Mouse (Mus musculus): ENCODE results near the gene Rbms3. TPM values are rescaled to one million over a fixed set of nuclear protein-coding genes. Genes with fewer than 3 reads are reported as not detected.

The Rbms3 gene
- polyA plus RNA-seq, 1 experiment, result 1.6 TPM

DNA sequence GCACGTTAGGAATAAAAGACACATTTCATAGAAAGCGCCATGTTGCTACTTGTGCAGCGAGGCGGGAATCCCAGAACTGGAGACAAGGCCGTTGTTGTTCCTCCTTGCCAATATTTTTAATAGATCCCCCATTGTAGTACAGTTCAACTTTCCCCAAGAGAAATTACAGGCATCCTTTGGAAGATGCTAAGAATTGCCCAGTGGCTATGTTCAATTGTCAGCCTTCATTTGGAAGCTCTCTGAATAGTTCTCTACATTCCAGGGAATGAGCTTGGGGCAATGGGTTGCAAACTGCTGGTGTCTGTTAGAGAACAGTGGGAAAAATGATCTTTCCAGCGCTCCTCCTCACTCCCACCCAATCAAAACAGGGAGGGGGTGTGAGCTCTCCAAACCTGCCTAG, 541.4 kb downstream of the Rbms3 start:
- TF ChIP-seq POLR2A (IDR thresholded peaks at IDR 0.05; ENCODE audit: borderline replicate concordance, control insufficient read depth, low read depth, low read length), result no peak
- H3K27ac ChIP-seq (ENCODE audit: control insufficient read depth, insufficient read depth, low read depth, low read length, poor library complexity), result no peak overlapping the region
- 88% methylated on average over 6 of the region's 6 CpGs for WGBS
- H3K4me1 ChIP-seq (ENCODE audit: control insufficient read depth, insufficient read depth, low read length), result no peaks in the 10 kb centered on the region
- no peak overlapping the region for H3K4me3 ChIP-seq (replicated peaks; ENCODE audit: control insufficient read depth, low read depth, low read length)

DNA sequence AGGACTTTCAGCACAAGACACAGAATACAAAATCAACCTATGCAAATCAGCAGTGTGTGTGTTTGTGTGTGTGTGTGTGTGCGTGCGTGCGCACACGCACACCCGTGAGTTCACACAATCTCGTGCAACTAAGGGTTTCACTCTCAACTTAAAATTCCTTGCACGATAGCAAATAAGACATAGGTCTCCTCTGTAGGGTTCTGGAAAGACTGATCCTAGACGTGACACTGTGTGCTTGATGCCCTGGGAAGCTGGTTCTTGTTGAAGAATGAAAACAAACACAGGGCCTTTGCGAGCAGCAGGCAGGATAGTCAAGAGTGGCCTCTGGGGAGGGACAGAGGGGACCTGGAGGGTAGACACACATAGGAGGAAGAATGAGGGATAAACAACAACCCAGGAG, 544.0 kb downstream of the Rbms3 start:
- TF ChIP-seq CTCF (IDR thresholded peaks at IDR 0.05; ENCODE audit: control insufficient read depth, insufficient read depth, low read length), result no peak
- Histone ChIP-seq H3K27ac (ENCODE audit: control insufficient read depth, insufficient read depth, low read depth, low read length, poor library complexity) (no peak overlapping the region), H3K4me3 (replicated peaks; ENCODE audit: control insufficient read depth, low read depth, low read length) (no peak overlapping the region), H3K4me1 (ENCODE audit: control insufficient read depth, insufficient read depth, low read length) (no peaks in the 10 kb centered on the region)
- 86% methylated on average over 9 of the region's 9 CpGs for WGBS

DNA sequence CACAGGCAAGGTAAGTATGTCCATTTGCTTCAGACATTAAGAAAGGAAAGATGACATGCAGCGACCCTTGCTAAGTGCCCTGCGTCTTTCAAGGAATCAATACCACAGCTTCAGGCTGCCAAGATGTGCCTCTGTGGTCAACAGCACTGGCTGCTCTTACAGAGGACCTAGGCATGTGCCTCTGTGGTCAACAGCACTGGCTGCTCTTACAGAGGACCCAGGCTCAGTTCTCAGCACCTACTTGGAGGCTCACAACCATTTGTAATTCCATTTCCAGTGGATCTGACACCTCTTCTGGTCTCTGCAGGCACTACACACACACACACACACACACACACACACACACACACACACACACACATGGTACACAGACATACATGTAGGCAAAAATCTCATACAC, 545.2 kb downstream of the Rbms3 start:
- H3K4me1 ChIP-seq (ENCODE audit: control insufficient read depth, insufficient read depth, low read length), result no peaks in the 10 kb centered on the region
- WGBS, result 91% methylated on average over 2 of the region's 2 CpGs
- no peak overlapping the region for H3K4me3 ChIP-seq (replicated peaks; ENCODE audit: control insufficient read depth, low read depth, low read length)
- TF ChIP-seq POLR2A (IDR thresholded peaks at IDR 0.05; ENCODE audit: borderline replicate concordance, control insufficient read depth, low read depth, low read length) (no peak), CTCF (IDR thresholded peaks at IDR 0.05; ENCODE audit: control insufficient read depth, insufficient read depth, low read length) (no peak)
- H3K27ac ChIP-seq (ENCODE audit: control insufficient read depth, insufficient read depth, low read depth, low read length, poor library complexity), result no peak overlapping the region

DNA sequence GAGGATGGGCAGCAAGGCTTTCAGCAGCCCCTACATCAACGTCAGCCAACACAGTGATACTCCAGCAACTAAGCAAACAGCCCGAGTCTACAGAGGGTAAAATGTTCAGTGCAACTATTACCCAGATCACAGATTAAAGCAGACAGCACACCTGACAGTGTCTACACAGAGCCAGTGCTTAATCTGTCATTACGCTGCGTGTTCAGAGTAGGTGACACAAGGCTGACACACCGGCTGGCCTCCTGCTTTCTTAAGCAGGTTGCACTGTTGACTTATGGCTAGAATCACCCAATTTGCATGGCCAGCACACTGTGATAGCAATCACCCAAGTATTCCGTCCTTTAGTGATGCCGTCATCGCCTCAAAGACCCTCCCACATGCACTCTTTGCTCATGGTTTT, 550.2 kb downstream of the Rbms3 start:
- WGBS, result 87% methylated on average over 8 of the region's 8 CpGs
- Histone ChIP-seq H3K27ac (ENCODE audit: control insufficient read depth, insufficient read depth, low read depth, low read length, poor library complexity) (no peak overlapping the region), H3K4me3 (replicated peaks; ENCODE audit: control insufficient read depth, low read depth, low read length) (no peak overlapping the region), H3K4me1 (ENCODE audit: control insufficient read depth, insufficient read depth, low read length) (no peaks in the 10 kb centered on the region)
- TF ChIP-seq POLR2A (IDR thresholded peaks at IDR 0.05; ENCODE audit: borderline replicate concordance, control insufficient read depth, low read depth, low read length) (no peak), CTCF (IDR thresholded peaks at IDR 0.05; ENCODE audit: control insufficient read depth, insufficient read depth, low read length) (no peak)

DNA sequence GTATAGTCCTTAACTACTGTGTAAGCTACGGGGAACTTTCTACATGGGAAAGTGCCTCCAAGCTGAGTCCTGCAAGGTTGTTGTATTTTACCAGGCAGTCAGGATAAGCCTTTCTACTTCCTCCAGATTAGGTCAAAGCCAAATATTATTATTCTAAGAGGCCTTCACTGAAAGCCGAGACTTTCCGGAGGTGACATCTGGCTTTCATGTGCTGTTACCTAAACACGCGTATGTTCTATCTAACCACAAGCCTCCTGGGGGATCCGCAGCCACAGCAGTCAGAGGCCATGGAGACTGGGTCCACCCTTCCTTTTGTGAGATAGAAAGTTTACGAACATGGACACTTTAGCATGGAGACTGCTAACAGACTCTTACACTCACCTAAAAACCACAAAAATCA, 552.2 kb downstream of the Rbms3 start:
- Histone ChIP-seq H3K27ac (ENCODE audit: control insufficient read depth, insufficient read depth, low read depth, low read length, poor library complexity) (no peak overlapping the region), H3K4me1 (ENCODE audit: control insufficient read depth, insufficient read depth, low read length) (no peaks in the 10 kb centered on the region), H3K4me3 (replicated peaks; ENCODE audit: control insufficient read depth, low read depth, low read length) (no peak overlapping the region)
- WGBS, result 51% methylated on average over 7 of the region's 7 CpGs
- TF ChIP-seq POLR2A (IDR thresholded peaks at IDR 0.05; ENCODE audit: borderline replicate concordance, control insufficient read depth, low read depth, low read length) (no peak), CTCF (IDR thresholded peaks at IDR 0.05; ENCODE audit: control insufficient read depth, insufficient read depth, low read length) (no peak)

DNA sequence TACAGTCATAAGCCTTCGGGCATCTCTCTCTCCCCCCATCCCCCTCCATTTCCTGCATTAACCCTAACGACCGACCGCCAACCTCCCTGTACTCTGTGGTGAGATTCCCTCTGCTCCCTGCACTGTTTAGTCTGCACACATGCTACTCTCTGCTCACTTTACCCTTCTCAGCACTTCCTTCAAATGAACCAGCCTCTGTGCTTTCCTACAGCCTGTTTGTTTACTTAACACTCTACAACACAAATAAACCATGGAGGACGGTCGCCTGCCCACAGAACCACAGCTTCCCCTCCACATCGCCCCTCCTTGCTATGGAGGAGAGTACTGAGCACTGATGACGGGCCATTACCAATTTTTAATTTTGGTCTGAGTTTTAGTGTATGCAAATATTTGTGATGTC, 552.9 kb downstream of the Rbms3 start:
- WGBS, result 11% methylated on average over 8 of the region's 8 CpGs
- H3K4me1 ChIP-seq (ENCODE audit: control insufficient read depth, insufficient read depth, low read length), result no peaks in the 10 kb centered on the region
- no peak overlapping the region for H3K4me3 ChIP-seq (replicated peaks; ENCODE audit: control insufficient read depth, low read depth, low read length)
- no peak overlapping the region for H3K27ac ChIP-seq (ENCODE audit: control insufficient read depth, insufficient read depth, low read depth, low read length, poor library complexity)
- TF ChIP-seq POLR2A (IDR thresholded peaks at IDR 0.05; ENCODE audit: borderline replicate concordance, control insufficient read depth, low read depth, low read length), result no peak
- no peak for TF ChIP-seq CTCF (IDR thresholded peaks at IDR 0.05; ENCODE audit: control insufficient read depth, insufficient read depth, low read length)

DNA sequence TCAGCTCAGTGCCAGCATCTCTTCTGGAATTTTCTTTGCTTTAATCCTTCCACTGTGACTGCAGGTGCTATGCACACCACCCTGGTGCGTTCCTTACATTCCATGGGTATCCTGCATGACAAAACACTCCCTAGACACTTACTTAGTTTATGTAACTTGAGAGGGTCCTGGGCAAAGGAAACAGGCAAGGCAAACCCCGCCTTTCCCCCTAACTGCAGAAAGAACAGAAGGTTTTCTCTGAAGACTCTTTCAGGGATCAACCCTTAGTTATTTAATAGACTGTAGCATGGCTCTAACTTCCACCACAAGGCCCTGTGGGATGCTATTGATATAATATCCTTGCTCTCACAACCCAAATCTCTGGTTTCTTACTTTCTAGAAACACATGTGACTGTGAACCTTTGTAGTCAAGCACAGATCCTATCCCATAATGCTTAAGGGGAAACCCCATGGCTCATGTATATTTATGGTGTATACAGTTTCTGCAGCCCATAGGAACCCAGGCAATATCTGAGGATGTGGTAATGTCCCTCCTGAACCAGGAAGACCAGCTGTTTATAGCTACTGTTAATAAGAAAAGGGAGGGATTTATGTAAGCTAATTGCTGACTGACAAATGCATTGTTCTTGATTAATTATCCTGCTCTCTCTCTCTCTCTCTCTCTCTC, 557.1 kb downstream of the Rbms3 start:
- no peak for TF ChIP-seq POLR2A (IDR thresholded peaks at IDR 0.05; ENCODE audit: borderline replicate concordance, control insufficient read depth, low read depth, low read length)
- TF ChIP-seq CTCF (IDR thresholded peaks at IDR 0.05; ENCODE audit: control insufficient read depth, insufficient read depth, low read length), result no peak

DNA sequence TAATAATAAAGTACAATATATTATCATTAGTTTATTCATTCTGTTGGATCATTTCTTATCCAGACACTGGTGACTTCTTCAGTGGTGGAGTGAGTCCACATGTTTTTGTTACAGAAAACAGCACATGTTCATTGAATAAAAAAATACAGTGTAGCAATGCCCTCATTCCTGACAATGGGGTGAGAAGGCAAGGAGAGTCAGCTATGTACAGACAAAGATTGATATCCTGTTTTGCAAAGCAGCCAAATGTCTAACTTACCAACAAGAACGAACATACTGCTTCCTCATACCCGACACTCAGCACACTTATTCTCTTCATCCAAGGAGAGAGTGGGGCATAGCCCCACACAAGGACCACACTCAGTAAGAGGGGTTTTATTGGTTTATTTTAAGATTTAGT, 559.1 kb downstream of the Rbms3 start:
- TF ChIP-seq CTCF (IDR thresholded peaks at IDR 0.05; ENCODE audit: control insufficient read depth, insufficient read depth, low read length) (no peak), POLR2A (IDR thresholded peaks at IDR 0.05; ENCODE audit: borderline replicate concordance, control insufficient read depth, low read depth, low read length) (no peak)
- Histone ChIP-seq H3K4me1 (ENCODE audit: control insufficient read depth, insufficient read depth, low read length) (no peaks in the 10 kb centered on the region), H3K27ac (ENCODE audit: control insufficient read depth, insufficient read depth, low read depth, low read length, poor library complexity) (no peak overlapping the region), H3K4me3 (replicated peaks; ENCODE audit: control insufficient read depth, low read depth, low read length) (no peak overlapping the region)
- WGBS, result 48% methylated on average over 2 of the region's 2 CpGs

More for the DNA sequence above, 557.1 kb downstream of the Rbms3 start:
- no peaks in the 10 kb centered on the region for H3K4me1 ChIP-seq (ENCODE audit: control insufficient read depth, insufficient read depth, low read length)
- no peak overlapping the region for H3K27ac ChIP-seq (ENCODE audit: control insufficient read depth, insufficient read depth, low read depth, low read length, poor library complexity)
- WGBS, result 63% methylated on average over 2 of the region's 2 CpGs
- H3K4me3 ChIP-seq (replicated peaks; ENCODE audit: control insufficient read depth, low read depth, low read length), result no peak overlapping the region

DNA sequence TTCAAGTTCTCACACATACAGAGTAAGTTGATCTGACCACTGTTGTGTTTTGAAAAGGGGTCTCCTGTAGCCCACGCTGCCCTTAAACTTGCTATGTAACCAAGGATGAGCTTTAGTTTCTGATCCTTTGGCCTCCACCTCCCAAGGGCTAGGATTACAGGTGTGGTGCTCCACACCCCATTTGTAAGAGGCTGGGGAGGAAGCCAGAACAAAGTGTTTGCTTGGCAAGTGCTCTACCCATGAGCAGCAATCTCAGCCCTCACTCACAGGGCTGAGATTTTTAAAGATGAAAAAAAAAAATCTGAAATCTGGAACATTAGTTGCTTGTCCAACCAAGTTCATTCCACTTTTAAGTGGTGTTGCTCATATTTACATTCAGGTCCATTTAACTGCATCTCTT, 560.5 kb downstream of the Rbms3 start:
- Histone ChIP-seq H3K27ac (ENCODE audit: control insufficient read depth, insufficient read depth, low read depth, low read length, poor library complexity) (no peak overlapping the region), H3K4me1 (ENCODE audit: control insufficient read depth, insufficient read depth, low read length) (no peaks in the 10 kb centered on the region), H3K4me3 (replicated peaks; ENCODE audit: control insufficient read depth, low read depth, low read length) (no peak overlapping the region)
- no peak for TF ChIP-seq CTCF (IDR thresholded peaks at IDR 0.05; ENCODE audit: control insufficient read depth, insufficient read depth, low read length)
- no peak for TF ChIP-seq POLR2A (IDR thresholded peaks at IDR 0.05; ENCODE audit: borderline replicate concordance, control insufficient read depth, low read depth, low read length)
- 81% methylated on average over 1 of the region's 1 CpGs for WGBS

Data from bone marrow, adult 2 months (tissue).